Mouse (Mus musculus) ZHBTc4 (cell line): ENCODE data around the gene Fam102a.

Experiments used
- DNase-seq: peaks from one replicate; pipeline ENCODE4 v3.0.0-alpha.2; 2011; ENCODE audit warnings: low read depth, low spot score

Gene Fam102a

GRCm38 (mm10) chr2:32546951-32547350 is 11.8 kb downstream of the Fam102a start:
- DNase-seq = no peak

- no peak for DNase-seq
Observed at GRCm38 (mm10) chr2:32547380-32547779, 12.2 kb downstream of the Fam102a start.

GRCm38 (mm10) chr2:32547964-32548739 is 13.0 kb downstream of the Fam102a start:
- DNase-seq = no peak

GRCm38 (mm10) chr2:32549171-32549570 is 14.0 kb downstream of the Fam102a start:
- DNase-seq = no peak

GRCm38 (mm10) chr2:32549764-32550163 is 14.6 kb downstream of the Fam102a start:
- no peak for DNase-seq

GRCm38 (mm10) chr2:32551236-32551635 is 16.1 kb downstream of the Fam102a start:
- DNase-seq = no peak

- no peak for DNase-seq
Observed at GRCm38 (mm10) chr2:32553592-32554148, 18.5 kb downstream of the Fam102a start.

GRCm38 (mm10) chr2:32555484-32555883 is 20.4 kb downstream of the Fam102a start:
- DNase-seq = peak; percentile 87

GRCm38 (mm10) chr2:32556019-32556418 is 20.9 kb downstream of the Fam102a start:
- no peak for DNase-seq

GRCm38 (mm10) chr2:32559570-32559969 is 24.4 kb downstream of the Fam102a start:
- DNase-seq = no peak

- peak; percentile 88 for DNase-seq
Observed at GRCm38 (mm10) chr2:32566536-32567063, 31.5 kb downstream of the Fam102a start.

GRCm38 (mm10) chr2:32568149-32568548 is 33.0 kb downstream of the Fam102a start:
- DNase-seq = no peak

GRCm38 (mm10) chr2:32568941-32569340 is 33.8 kb downstream of the Fam102a start:
- no peak for DNase-seq

- DNase-seq = peak; percentile 96
Observed at GRCm38 (mm10) chr2:32570698-32571494, 35.8 kb downstream of the Fam102a start, which contains the start of gene Dpm2. TSS of gene Dpm2 (plus strand) at chr2:32570858.

GRCm38 (mm10) chr2:32572196-32572595 is 37.1 kb downstream of the Fam102a start:
- DNase-seq = no peak

- no peak for DNase-seq
Observed at GRCm38 (mm10) chr2:32574497-32574896, 39.4 kb downstream of the Fam102a start, which contains the start of gene Pip5kl1. TSS of gene Pip5kl1 (plus strand) at chr2:32574797.

- DNase-seq = peak; percentile 65
Observed at GRCm38 (mm10) chr2:32574901-32575585, 39.9 kb downstream of the Fam102a start.

- DNase-seq = peak; percentile 83
Observed at GRCm38 (mm10) chr2:32575586-32576160, 40.5 kb downstream of the Fam102a start, which contains the start of gene 9430097D07Rik. TSS of gene 9430097D07Rik (minus strand) at chr2:32575684.

- no peak for DNase-seq
Observed at GRCm38 (mm10) chr2:32576532-32576931, 41.4 kb downstream of the Fam102a start.

GRCm38 (mm10) chr2:32578146-32579046 is 43.3 kb downstream of the Fam102a start:
- no peak for DNase-seq
